Mouse (Mus musculus) liver, embryonic 18 days (tissue): ENCODE results near the gene Cdca4. TPM values are rescaled to one million over a fixed set of nuclear protein-coding genes. Genes with fewer than 3 reads are reported as not detected.

Source experiments
- polyA plus RNA-seq: library from polyadenylated mRNA; depleted of rRNA; stranded (reverse); fragments of >200 nt; gene quantifications from 2 replicates; pipeline ENCODE4 v1.2.3, GENCODE M21; 2012; rRNA removed

Cdca4 gene
- polyA plus RNA-seq: 23.2 and 24.6 TPM in 2 replicates

DNA sequence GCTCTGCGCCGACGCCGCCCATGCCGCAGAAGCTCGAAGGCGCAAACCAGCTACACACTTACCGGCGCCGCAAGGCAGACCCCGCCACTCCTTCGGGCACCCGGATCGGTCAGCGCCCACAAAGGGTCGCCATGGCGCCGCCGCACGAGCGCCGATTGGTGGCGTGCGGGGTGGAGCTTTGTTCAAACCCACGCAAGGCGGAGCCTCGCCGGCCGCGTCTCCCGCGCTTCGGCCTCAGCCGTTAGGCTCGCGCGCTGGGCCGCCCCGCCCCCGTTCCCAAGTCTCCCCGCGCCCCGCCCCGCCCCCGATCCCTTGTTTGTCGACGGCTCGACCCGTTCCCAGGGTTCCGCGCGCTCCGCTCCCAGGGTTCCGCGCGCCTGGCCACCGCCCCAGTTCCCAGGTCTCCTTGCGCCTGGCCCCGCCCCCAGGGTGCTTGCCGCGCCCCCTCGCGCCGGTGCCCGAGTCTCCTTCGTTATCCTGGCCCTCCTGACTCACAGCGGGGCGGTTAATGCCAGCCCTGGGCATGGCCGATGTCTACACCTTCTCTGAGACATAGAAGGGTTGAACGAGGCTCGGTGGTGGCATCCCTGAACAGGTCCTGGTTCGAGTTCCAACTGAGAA lies at the start of gene Cdca4:
Gene Cdca4 (minus strand): TSS at position 180 of the 621 bp plus-strand sequence.

DNA sequence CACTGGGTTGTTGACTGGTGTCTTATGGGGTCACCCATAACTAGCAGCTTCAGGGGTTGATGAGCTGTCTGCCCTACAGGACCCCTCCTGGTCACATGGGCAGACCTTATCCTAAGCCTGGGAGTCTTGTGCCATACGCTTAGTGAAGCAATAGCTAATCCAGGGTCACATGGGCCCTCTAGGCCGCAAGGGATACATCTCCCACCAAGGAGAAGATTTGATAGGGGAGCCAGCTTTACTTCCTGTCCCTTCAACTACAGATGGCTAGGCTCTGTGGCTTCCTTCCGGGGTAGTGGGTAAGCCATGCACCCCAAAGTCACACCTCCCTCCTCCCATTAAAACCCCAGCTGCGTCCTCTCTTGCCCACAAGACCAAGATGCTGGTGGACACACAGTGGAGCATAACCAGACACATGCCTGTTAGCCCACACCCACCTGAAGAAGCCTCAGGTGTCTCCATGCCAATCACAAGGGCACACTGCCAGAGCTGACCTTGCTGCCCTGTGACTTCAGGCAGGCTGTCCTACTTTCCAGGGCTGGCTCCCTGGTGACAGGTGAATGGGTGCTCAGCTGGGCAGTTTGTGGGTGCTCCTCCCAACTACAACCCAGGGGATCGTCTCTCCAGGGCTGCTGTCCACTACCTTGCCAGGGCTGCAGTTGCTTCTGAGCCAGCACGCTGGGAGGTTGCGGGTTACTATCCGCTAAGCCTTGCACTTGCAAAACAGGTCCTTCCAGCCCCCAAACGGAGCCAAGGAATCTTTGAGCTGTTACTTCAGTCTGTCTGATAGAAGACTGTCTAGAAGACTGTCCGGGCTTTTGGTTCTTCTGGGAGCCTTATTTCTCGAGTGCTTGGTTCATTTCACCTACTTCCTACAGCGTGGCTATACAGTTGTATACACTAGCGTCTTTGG lies 39.2 kb upstream of the Cdca4 start, which contains the start of gene Gpr132:
Gene Gpr132 (minus strand): TSS at position 51 of the 910 bp plus-strand sequence.

DNA sequence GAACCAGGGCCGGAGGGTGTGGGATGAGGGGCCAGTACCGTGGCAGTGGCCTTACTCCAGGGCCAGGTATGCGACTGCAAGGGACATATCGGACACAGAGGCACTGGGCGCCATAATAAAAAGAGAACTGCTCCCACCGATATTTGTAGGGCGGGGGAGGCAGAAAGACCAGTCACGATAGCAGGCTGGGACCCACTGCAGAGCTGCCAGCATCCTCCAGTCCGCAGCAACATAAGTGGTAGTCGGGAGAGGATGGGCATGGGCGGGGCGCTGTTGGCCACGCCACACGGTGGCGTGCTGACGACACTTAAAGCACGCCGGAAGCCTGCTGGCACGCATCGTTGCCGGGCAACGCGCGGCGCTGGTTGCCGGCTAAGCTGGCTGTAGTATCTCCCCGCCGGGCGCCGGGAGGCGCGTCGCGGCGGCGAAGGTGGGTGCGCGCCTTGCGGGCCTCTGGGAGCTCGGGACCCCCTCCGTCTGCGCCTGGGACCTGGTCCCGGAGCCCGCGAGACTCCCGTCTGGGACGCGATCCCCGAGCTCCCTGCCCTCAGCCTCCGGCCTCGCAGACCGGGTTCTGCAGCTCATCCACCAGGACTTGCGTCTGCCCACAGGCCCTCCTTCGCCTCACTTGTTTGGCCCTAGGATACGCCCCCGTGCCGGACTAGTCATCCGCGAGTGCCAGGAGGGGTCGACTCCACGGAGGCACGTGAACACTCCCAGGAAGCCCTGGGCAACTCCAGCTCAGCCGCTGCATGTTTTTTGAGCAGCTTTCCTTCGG lies 20.4 kb downstream of the Cdca4 start, which contains the start of gene Clba1:
Gene Clba1 (plus strand): TSS at position 351 of the 778 bp plus-strand sequence.

DNA sequence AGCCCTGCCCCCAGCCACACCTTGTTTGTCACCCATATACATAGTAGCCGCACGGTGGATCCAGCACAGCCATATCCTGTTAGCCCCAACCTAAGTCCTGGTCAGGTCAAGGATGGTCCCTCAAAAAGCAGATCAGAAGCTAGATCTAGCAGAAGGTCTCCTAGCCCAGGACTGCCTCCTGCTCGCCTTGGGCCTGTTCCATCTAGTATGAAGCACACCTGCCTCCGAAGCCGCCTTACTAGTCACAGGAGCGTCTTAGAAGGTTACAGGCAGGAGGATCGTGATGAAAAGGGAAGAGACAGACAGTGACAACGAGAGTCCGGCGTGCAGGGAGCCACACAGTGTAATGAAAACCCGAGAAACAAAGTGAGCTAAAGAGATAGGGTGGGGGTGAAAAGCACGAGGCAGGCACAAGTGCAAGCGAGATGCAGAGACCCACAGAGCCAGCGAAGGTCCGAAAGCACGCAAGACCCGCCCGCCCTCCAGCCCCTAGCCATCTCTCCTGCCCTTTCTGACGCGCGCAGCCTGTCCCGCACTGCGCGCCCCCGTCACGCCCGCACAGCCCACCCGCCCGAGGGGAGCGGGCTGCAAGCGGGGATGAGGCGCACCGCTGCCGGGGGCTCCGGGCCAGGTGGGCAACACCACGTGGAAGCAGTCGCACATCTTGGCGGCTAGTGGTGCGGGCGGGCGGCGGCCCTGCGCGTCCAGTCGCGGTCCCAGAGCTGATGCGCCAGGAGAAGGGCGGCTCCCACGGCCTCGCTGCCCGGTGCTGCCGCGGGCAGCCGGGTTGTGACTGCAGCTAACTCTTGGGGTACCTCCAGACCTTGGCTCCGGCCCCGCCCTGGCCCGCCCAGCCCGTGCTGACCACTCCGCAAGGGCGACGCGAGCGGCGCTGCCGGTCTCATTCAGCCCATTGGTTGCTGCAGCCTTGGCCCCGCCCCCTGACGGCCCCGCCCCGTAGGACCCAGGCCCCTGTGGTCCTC lies 27.1 kb downstream of the Cdca4 start, which contains the start of gene Ahnak2:
Gene Ahnak2 (minus strand): TSS at position 794 of the 983 bp plus-strand sequence.

Other genes with a start within 250 kb of the Cdca4 start
- gene Inf2, start 240.6 kb downstream of the Cdca4 start, polyA plus RNA-seq: 5.8 and 9.2 TPM in 2 replicates
- gene Adssl1, start 209.4 kb downstream of the Cdca4 start, polyA plus RNA-seq: 13.0 and 13.3 TPM in 2 replicates
- 35.0 and 36.2 TPM in 2 replicates for gene Siva1, start 184.7 kb downstream of the Cdca4 start, polyA plus RNA-seq
- gene Akt1, start 154.5 kb downstream of the Cdca4 start, polyA plus RNA-seq: 37.9 and 41.1 TPM in 2 replicates
- gene Zbtb42, start 150.6 kb downstream of the Cdca4 start, polyA plus RNA-seq: 1.9 and 2.2 TPM in 2 replicates
- gene Cep170b, start 109.0 kb downstream of the Cdca4 start, polyA plus RNA-seq: 6.4 and 7.4 TPM in 2 replicates
- 18.8 and 22.1 TPM in 2 replicates for gene Pld4, start 68.8 kb downstream of the Cdca4 start, polyA plus RNA-seq
- 0.22 and 0.31 TPM in 2 replicates for gene Ahnak2, start 26.8 kb downstream of the Cdca4 start, polyA plus RNA-seq
- gene Clba1, start 20.5 kb downstream of the Cdca4 start, polyA plus RNA-seq: 0.24 and 0.30 TPM in 2 replicates
- gene Gpr132, start 38.8 kb upstream of the Cdca4 start, polyA plus RNA-seq: 0.79 and 0.83 TPM in 2 replicates
- gene Jag2, start 100.4 kb upstream of the Cdca4 start, polyA plus RNA-seq: 0.32 and 0.34 TPM in 2 replicates
- 11.8 and 13.7 TPM in 2 replicates for gene Nudt14, start 112.7 kb upstream of the Cdca4 start, polyA plus RNA-seq
- 4.4 and 4.6 TPM in 2 replicates for gene Btbd6, start 147.1 kb upstream of the Cdca4 start, polyA plus RNA-seq
- gene Brf1, start 171.3 kb upstream of the Cdca4 start, polyA plus RNA-seq: 28.6 and 36.3 TPM in 2 replicates
- gene Pacs2, start 185.1 kb upstream of the Cdca4 start, polyA plus RNA-seq: 8.0 and 9.0 TPM in 2 replicates
- not detected in 2 replicates for gene Tex22, start 245.1 kb upstream of the Cdca4 start, polyA plus RNA-seq